Mouse (Mus musculus): Measurements from ENCODE around the gene Klf9.
A peak's percentile ranks its signal among the peaks of the same experiment; 100 is the strongest.
"Not testable (repeated sequence)": the region's sequence is repeated elsewhere in the genome, so short reads cannot be mapped to it uniquely, and the experiment has no call there.

Klf9 gene

DNA sequence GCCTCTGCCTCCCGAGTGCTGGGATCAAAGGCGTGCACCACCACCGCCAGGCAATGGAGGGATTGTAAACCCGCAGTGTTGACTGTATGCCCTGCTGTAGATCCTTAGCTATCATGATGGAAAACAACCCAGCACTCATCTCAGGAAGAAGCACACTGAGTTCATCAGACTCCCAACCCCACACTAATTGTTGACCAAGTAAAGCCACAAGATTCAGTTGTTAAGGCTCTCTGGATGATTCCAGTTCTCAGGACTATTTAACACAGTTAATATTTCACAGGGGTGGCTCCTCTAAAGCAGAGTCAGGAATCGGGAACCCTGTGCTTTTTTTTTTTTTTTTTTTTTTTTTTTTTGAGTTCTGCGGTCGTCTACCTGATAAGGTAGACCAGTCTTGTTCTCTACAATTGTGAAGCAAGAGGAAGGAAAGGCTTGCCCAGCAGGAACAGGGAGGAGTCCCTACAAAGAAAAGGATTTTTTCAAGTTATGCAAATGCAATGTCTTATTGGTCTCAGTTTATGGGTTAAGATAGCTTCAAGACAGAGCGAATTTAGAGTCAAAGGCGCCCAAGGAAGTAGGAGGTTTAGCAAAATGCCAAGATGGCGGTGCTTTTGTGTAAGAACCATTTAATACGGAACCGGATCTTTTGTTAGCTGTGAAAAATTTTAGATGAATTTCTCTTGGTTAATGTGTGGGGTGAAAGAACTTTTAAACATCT is 1.1 kb upstream of the Klf9 start:
- no peak for DNase-seq (ENCODE audit: low spot score in 2 of 2)

DNA sequence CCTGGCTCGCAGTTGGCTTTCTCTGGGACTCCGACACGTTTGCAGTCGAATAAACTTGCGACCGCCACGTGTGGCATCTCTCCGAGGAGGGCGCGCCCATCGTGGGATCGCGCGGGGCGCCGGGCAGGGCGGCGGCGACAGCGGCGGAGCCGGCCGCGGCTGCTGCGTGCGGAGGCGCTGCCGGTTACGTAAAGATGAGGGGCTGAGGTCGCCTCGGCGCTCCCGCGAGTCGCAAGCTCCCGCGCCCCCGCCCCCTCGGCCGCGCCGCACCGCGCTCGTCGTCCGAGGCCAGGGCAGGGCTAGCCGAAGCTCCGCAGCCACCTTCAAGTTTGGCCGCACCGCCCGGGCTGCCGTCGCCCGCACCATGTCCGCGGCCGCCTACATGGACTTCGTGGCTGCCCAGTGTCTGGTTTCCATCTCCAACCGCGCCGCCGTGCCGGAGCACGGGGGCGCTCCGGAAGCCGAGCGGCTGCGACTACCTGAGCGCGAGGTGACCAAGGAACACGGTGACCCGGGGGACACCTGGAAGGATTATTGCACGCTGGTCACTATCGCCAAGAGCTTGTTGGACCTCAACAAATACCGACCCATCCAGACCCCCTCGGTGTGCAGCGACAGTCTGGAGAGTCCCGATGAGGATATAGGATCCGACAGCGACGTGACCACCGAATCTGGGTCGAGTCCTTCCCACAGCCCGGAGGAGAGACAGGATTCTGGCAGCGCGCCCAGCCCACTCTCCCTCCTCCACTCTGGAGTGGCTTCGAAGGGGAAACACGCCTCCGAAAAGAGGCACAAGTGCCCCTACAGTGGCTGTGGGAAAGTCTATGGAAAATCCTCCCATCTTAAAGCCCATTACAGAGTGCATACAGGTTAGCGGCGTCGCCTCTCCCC is 610 bp downstream of the Klf9 start:
- peak; percentile 72 for DNase-seq (ENCODE audit: low spot score in 2 of 2)

- no peak for DNase-seq (ENCODE audit: low spot score in 2 of 2)
Measured at GRCm38 (mm10) chr19:23142427-23143073, 1.5 kb downstream of the Klf9 start.

- DNase-seq (ENCODE audit: low spot score in 2 of 2) = no peak
Measured at GRCm38 (mm10) chr19:23143074-23143445, 2.0 kb downstream of the Klf9 start.

GRCm38 (mm10) chr19:23143541-23143940 is 2.5 kb downstream of the Klf9 start:
- DNase-seq (ENCODE audit: low spot score in 2 of 2) = no peak

DNA sequence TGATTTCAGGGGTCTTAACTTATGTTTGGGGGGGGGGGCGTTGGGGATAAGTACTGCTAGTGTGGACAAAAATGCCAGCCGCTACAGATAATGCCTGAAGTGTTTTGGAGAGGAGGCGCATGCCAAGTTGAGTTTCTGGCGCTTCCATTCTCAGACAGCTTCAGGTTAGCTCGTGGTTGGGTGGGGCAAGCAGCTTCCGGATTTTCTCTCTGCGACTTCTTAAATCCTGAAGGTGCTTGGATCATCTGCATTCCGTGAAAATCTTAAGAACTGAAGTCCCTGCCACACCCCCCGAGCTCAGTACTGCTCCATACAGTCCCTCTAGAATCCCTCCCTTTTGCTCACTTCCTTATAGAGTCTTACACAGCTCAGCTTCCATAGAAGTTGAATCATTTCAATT is 3.0 kb downstream of the Klf9 start:
- no peak for DNase-seq (ENCODE audit: low spot score in 2 of 2)

- DNase-seq (ENCODE audit: low spot score in 2 of 2) = no peak
Measured at GRCm38 (mm10) chr19:23145146-23145545, 4.1 kb downstream of the Klf9 start.

GRCm38 (mm10) chr19:23145575-23145974 is 4.5 kb downstream of the Klf9 start:
- not testable (repeated sequence) for DNase-seq (ENCODE audit: low spot score in 2 of 2)

DNA sequence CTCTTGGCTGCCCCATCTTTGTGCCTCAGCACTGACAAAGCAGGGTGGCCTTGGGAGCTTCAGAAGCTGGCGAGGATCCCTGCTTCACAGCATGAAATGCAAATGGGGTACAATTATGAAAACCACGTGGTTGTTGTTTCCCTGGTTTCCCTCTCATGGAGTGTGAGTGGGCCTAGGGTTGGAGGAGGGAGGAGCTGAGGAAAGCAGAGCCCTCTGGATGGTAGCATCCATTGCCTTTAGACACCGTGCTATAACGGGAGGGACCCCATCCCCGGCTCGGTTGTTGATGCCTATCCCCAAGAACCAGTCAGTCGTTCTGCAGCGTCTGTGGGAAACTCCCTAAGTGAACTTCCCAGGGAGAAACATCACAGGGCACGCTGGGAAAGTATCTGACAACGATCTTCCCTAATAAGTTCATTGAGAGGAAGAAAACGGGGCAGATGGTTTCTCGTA is 5.4 kb downstream of the Klf9 start:
- peak; percentile 57 to 64 for DNase-seq (ENCODE audit: low spot score in 2 of 2)

- no peak for DNase-seq (ENCODE audit: low spot score in 2 of 2)
Measured at GRCm38 (mm10) chr19:23147026-23147966, 6.3 kb downstream of the Klf9 start.

GRCm38 (mm10) chr19:23149465-23150410 is 8.7 kb downstream of the Klf9 start:
- DNase-seq (ENCODE audit: low spot score in 2 of 2) = no peak

DNA sequence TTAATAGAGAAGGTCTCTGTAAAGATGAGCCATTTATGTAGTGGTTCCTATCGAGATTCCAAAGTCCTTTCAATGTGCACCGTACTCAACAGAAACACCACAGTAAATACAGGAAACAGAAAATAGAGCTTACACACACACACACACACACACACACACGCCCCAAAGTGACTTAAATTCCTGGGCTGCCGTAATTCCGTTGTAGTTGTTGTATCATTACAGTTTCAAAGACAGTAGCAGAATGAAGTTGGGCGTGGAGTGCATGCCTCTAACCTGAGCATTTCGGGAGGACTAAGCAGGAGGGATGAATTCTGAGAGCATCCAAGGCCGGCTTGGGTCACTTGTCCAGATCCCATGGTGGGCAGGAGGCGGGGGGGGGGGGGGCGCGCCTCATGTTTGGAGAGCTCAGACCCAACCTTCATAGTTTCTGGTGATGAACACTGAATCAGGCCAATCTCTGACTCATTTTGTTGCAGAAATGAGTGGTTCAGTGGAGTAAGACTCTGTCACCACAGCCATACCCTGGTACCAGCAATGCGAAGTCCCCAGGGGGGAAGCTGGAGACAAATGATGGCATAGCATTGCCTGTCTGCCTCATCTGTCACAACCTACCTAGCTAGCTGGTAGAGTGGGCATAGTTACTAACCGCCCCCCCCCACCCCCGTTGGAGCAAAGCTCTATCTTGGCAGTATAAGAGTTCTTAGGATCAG is 9.7 kb downstream of the Klf9 start:
- DNase-seq (ENCODE audit: low spot score in 2 of 2) = no peak

GRCm38 (mm10) chr19:23151651-23152070 is 10.6 kb downstream of the Klf9 start:
- DNase-seq (ENCODE audit: low spot score in 2 of 2) = no peak

GRCm38 (mm10) chr19:23152201-23152640 is 11.2 kb downstream of the Klf9 start:
- DNase-seq (ENCODE audit: low spot score in 2 of 2) = no peak

GRCm38 (mm10) chr19:23152771-23153605 is 12.0 kb downstream of the Klf9 start:
- DNase-seq (ENCODE audit: low spot score in 2 of 2) = no peak

DNA sequence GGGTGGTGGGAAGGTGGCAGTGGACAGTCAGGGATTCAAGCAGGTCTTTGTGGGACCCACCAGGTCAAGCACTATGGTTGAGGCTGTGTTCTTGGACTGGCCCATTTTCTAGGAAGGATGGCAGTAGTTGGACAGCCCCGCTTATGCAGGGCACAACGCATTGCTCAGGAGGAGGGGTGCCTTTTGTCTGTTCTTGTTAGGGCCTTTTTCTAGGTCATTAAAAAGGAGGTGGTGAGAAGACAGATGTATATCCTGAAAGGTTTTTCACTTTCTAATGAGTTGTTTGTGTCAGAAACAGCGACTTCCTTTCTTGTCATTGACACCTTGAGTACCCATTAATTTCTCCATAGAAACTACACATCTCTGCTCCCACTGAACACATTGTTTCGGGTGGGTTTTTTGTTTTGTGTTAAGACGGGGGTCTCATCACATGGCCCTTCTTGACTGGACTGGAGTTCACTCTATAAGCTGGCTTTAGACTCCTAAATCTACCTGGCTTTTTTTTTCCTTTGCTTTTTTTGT is 12.6 kb downstream of the Klf9 start:
- DNase-seq (ENCODE audit: low spot score in 2 of 2) = no peak

DNA sequence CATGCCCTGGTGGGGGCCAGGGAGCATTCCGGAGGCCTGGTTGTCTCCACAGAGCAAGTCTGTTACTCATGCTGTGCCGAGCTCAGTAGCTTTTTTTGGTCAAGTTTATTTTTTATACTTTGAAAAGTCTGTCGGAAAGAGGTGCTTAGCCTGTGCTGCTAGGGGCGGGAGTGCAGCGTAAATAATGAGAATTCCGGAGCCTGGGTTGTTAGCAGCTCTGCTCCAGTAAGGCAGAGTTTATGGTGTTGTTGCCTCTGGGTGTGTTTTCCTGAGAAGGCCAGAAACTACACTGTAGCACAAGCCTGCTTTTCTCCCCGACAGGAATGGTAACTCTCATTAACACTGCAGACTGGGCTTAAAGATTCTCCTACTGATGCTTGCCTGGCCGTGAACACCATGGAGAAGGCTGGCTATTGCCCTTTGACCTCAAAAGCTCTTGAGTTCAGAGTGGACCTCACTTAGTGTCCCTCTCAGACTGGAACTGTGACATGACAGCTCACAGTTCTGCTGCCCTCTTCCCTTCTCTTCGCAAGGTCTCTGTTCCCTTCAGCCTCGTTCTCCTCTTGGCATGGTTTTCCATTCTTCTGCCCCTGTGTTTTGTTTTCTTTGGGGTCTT is 18.9 kb downstream of the Klf9 start:
- DNase-seq (ENCODE audit: low spot score in 2 of 2) = no peak

DNA sequence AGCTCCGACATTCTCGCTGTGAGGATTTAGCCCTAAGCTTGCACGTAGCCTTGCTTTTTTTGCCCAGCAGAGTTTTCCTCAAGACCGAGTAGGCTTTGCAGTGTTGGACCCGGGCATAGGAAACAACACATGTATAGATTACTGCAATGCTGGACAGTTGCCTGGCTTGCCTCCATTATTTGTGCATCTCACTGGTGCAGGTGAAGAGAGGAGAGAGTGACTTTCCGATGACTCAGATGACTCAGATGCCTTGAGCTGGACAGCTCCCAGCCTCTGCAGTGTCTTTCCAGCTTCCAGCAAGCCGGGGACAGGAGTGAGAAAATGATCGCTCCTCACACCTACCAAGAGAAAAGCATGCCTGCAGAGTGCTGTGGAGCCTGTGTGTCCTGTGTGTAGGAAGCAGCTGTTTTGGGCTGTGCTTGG is 21.4 kb downstream of the Klf9 start:
- DNase-seq (ENCODE audit: low spot score in 2 of 2) = no peak
